In the genomic region with DNA sequence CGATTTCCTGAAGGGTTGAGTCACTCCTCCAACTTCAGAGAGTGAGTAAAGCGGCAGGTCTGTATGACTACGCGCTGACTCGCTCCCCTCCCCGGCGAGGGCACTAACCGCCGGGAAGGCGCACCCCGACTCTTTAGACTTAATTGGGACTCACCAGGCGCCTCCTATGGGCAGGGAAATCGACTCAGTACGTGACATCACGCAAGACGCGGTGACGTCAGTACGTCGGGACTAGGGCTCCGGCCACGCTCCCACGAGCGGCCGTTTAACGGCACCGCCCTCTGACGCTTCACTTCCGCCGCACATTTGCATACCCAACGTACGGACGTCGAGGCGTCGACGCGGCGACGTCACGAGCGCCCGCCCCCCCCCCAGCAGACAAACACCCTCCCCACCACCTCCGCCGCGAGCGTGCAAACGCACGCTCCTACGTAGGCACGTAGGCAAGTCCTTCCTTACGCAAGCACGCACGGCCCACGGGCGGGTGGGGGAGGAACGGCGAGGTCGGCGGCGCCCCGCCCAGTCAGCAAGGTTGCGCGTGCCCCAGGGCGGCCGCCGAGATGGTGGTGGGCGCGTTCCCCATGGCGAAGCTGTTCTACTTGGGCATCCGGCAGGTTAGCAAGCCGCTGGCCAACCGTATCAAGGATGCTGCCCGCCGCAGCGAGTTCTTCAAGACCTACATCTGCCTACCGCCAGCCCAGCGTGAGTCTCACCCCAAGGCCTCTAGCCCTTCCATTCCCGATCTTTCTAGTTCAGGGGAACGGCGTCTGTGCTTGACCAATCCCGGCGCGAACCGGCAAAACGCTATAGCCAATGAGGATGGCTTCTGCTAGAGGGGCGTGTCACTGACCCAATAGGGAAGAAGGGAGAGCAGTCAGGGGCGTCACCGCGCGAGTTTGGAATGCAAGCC, we compare ENCODE assay signal across 7 mouse cellular contexts. TPM values are rescaled to one million over a fixed set of nuclear protein-coding genes. Genes with fewer than 3 reads are reported as not detected.
DNase-seq lines count a peak whose midpoint lies in the region; ATAC-seq lines count a peak whose summit lies in the region.

A gene (plus strand): TSS at position 452 of the 910 bp plus-strand sequence.

- no peaks in the 10 kb centered on the region for H3K36me3 ChIP-seq in embryonic facial prominence, embryonic 11.5 days (replicated peaks; ENCODE audit: control insufficient read depth, insufficient read depth, low read depth, low read length)
- peaks cover 55% of the 10 kb centered on the region for H3K36me3 ChIP-seq in limb, embryonic 10.5 days
- peaks cover 11% of the 10 kb centered on the region; the same call in 1 of the 2 replicates for H3K36me3 ChIP-seq in midbrain, embryonic 13.5 days

- H3K9me3 ChIP-seq in embryonic facial prominence, embryonic 11.5 days (replicated peaks; ENCODE audit: control insufficient read depth, low read length), result no peaks in the 10 kb centered on the region
- H3K9me3 ChIP-seq in limb, embryonic 10.5 days (replicated peaks), result no peaks in the 10 kb centered on the region
- H3K9me3 ChIP-seq in midbrain, embryonic 13.5 days, result no peaks in the 10 kb centered on the region

- H3K27me3 ChIP-seq in embryonic facial prominence, embryonic 11.5 days (ENCODE audit: control insufficient read depth, insufficient read depth, low read length), result no peaks in the 10 kb centered on the region
- no peaks in the 10 kb centered on the region for H3K27me3 ChIP-seq in limb, embryonic 10.5 days (ENCODE audit: low read depth, poor library complexity, severe bottlenecking)
- no peaks in the 10 kb centered on the region for H3K27me3 ChIP-seq in midbrain, embryonic 13.5 days

- H3K4me1 ChIP-seq in embryonic facial prominence, embryonic 11.5 days (ENCODE audit: control insufficient read depth, insufficient read depth, low read length), result no peaks in the 10 kb centered on the region
- H3K4me1 ChIP-seq in limb, embryonic 10.5 days, result peaks cover 22% of the 10 kb centered on the region
- peaks cover 28% of the 10 kb centered on the region for H3K4me1 ChIP-seq in midbrain, embryonic 13.5 days (replicated peaks)

- peak; percentile 95 for ATAC-seq in embryonic facial prominence, embryonic 11.5 days (replicated peaks; ENCODE audit: insufficient number of reproducible peaks, low FRiP score, low TSS enrichment, low read depth)
- ATAC-seq in granulocyte monocyte progenitor cell, adult 5-6 weeks (replicated peaks; ENCODE audit: poor library complexity, severe bottlenecking), result peak; percentile 76
- ATAC-seq in midbrain, embryonic 13.5 days, result peak; percentile 97

- WGBS in embryonic facial prominence, embryonic 11.5 days, result 0% methylated on average over 91 of the region's 91 CpGs
- WGBS in limb, embryonic 10.5 days, result under 1% methylated on average over 90 of the region's 91 CpGs
- under 1% methylated on average over 89 of the region's 91 CpGs for WGBS in midbrain, embryonic 13.5 days

- peak within 1 kb of the TSS; percentile 96 for H3K27ac ChIP-seq in embryonic facial prominence, embryonic 11.5 days (replicated peaks; ENCODE audit: low read depth, low read length)
- H3K27ac ChIP-seq in limb, embryonic 10.5 days, result peak within 1 kb of the TSS; percentile 96
- H3K27ac ChIP-seq in midbrain, embryonic 13.5 days, result peak within 1 kb of the TSS; percentile 98

- peak; percentile 99 for DNase-seq in adrenal gland, postnatal 14 days
- DNase-seq in embryonic facial prominence, embryonic 11.5 days (ENCODE audit: low spot score), result peak; percentile 100
- peak; percentile 100 for DNase-seq in kidney, adult 11 months
- peak; percentile 100 for DNase-seq in limb, embryonic 10.5 days (ENCODE audit: low spot score)
- peak; percentile 94 for DNase-seq in spleen, adult 12 weeks (ENCODE audit: low spot score)

- H3K4me2 ChIP-seq in embryonic facial prominence, embryonic 11.5 days (ENCODE audit: low read depth, low read length), result peak within 1 kb of the TSS; percentile 83
- peak within 1 kb of the TSS; percentile 87 for H3K4me2 ChIP-seq in midbrain, embryonic 13.5 days (replicated peaks)

- peak within 1 kb of the TSS; percentile 77 for H3K9ac ChIP-seq in embryonic facial prominence, embryonic 11.5 days (replicated peaks; ENCODE audit: low read length)
- peak within 1 kb of the TSS; percentile 82 for H3K9ac ChIP-seq in midbrain, embryonic 13.5 days (replicated peaks)

- H3K4me3 ChIP-seq in embryonic facial prominence, embryonic 11.5 days (ENCODE audit: low read depth, low read length), result peak within 1 kb of the TSS; percentile 65
- peak within 1 kb of the TSS; percentile 68 for H3K4me3 ChIP-seq in limb, embryonic 10.5 days
- peak within 1 kb of the TSS; percentile 58 for H3K4me3 ChIP-seq in midbrain, embryonic 13.5 days (replicated peaks)

RNA-seq across cellular contexts. Expression of the gene that starts here (rescaled TPM):
- 27.5 and 28.5 TPM in 2 replicates for total RNA-seq in adrenal gland, postnatal 14 days (2021)
- 39.5 and 45.5 TPM in 2 replicates for polyA plus RNA-seq in embryonic facial prominence, embryonic 11.5 days (2014; fragmentation: Nextera tagmentation; extraction: Ambion mirVana)
- 20.7 and 35.1 TPM in 2 replicates for total RNA-seq in granulocyte monocyte progenitor cell, adult 5-6 weeks (2014; fragmentation: Nextera tagmentation)
- total RNA-seq in granulocyte monocyte progenitor cell, adult 5-6 weeks (2017), result 14.6 and 18.3 TPM in 2 replicates
- polyA plus RNA-seq in limb, embryonic 10.5 days (2016; fragmentation: Nextera tagmentation; extraction: Ambion mirVana), result 45.7 and 48.7 TPM in 2 replicates
- polyA plus RNA-seq in midbrain, embryonic 13.5 days (2015; fragmentation: Nextera tagmentation; extraction: Ambion mirVana), result 39.4 and 40.5 TPM in 2 replicates

Comparison
In these comparisons a context has a peak if more than half of its experiments do, and no peak if none do; other contexts are left out.
1. Peak in every context shown above with its lines: DNase-seq, ATAC-seq, H3K4me3 ChIP-seq and H3K27ac ChIP-seq.